Comparison of ENCODE assay signal across 17 mouse cellular contexts in the genomic region with DNA sequence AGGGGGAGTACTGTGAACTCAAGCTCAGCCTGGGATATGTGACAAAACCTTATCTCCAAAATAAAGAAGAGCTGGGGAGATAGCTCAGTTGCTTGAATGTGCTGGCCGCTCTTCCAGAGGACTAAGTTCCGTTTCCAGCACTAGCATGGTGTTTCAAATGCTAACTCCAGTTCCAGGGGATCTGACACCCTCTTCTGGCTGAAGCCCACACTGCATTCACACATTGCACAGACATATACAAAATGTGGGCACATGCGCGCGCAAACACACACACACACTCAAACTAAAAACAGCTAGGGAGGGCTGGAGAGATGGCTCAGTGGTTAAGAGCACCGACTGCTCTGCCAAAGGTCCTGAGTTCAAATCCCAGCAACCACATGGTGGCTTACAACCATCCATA. TPM values are rescaled to one million over a fixed set of nuclear protein-coding genes. Genes with fewer than 3 reads are reported as not detected.
DNase-seq lines count a peak whose midpoint lies in the region; ATAC-seq and TF ChIP-seq lines count a peak whose summit lies in the region.
"Had no signal": no experiment of that assay in that cellular context is flagged by ENCODE, and none has a peak within 500 bp of the region (broad histone marks: within the 10 kb centered on the region; RNA-seq: fewer than 3 reads in every experiment).

No protein-coding gene starts in this region.

- TF ChIP-seq CTCF in hindbrain, postnatal 0 days (IDR thresholded peaks at IDR 0.05; ENCODE audit: low read depth): peak; percentile 28; the same call in 1 of the 2 replicates
- peak; percentile 36 for TF ChIP-seq CTCF in liver, postnatal 0 days (IDR thresholded peaks at IDR 0.05; ENCODE audit: low read depth)
- TF ChIP-seq CTCF in stomach, postnatal 0 days (IDR thresholded peaks at IDR 0.05; ENCODE audit: low read depth): peak; percentile 52

- H3K4me2 ChIP-seq in hindbrain, postnatal 0 days (ENCODE audit: low read depth, low read length): no peak overlapping the region
- H3K4me2 ChIP-seq in hindbrain, embryonic 12.5 days (replicated peaks): no peak overlapping the region
- no peak overlapping the region for H3K4me2 ChIP-seq in liver, postnatal 0 days (ENCODE audit: low read depth, low read length)
- no peak overlapping the region for H3K4me2 ChIP-seq in liver, embryonic 11.5 days
- H3K4me2 ChIP-seq in stomach, postnatal 0 days (replicated peaks; ENCODE audit: low read depth): no peak overlapping the region
- H3K4me2 ChIP-seq: hindbrain, embryonic 15.5 days; liver, embryonic 15.5 days had no signal

- H3K9me3 ChIP-seq in hindbrain, postnatal 0 days (ENCODE audit: low read length): no peaks in the 10 kb centered on the region
- no peaks in the 10 kb centered on the region for H3K9me3 ChIP-seq in hindbrain, embryonic 12.5 days (replicated peaks)
- H3K9me3 ChIP-seq in liver, postnatal 0 days (ENCODE audit: low read length): no peaks in the 10 kb centered on the region
- no peaks in the 10 kb centered on the region for H3K9me3 ChIP-seq in liver, embryonic 11.5 days (ENCODE audit: control insufficient read depth, low read length)
- H3K9me3 ChIP-seq in ES-E14 (ENCODE audit: control insufficient read depth, insufficient read depth, low read depth, low read length): no peaks in the 10 kb centered on the region
- no peaks in the 10 kb centered on the region for H3K9me3 ChIP-seq in stomach, postnatal 0 days (ENCODE audit: control insufficient read depth, low read length)
- H3K9me3 ChIP-seq: hindbrain, embryonic 15.5 days; liver, embryonic 15.5 days had no signal

- H3K9ac ChIP-seq in hindbrain, postnatal 0 days (replicated peaks; ENCODE audit: low read length): no peak overlapping the region
- H3K9ac ChIP-seq in hindbrain, embryonic 12.5 days: no peak overlapping the region
- H3K9ac ChIP-seq in liver, postnatal 0 days (replicated peaks): no peak overlapping the region
- no peak overlapping the region for H3K9ac ChIP-seq in liver, embryonic 11.5 days (ENCODE audit: low read depth, low read length)
- H3K9ac ChIP-seq in ES-E14 (ENCODE audit: insufficient read depth, low read depth, low read length, poor library complexity, severe bottlenecking): peak overlapping the region; percentile 0; the same call in 1 of the 2 replicates
- no peak overlapping the region for H3K9ac ChIP-seq in stomach, postnatal 0 days (ENCODE audit: low read length)
- H3K9ac ChIP-seq: hindbrain, embryonic 15.5 days; liver, embryonic 15.5 days had no signal

- DNase-seq in hindbrain, postnatal 0 days (ENCODE audit: low spot score): no peak
- no peak for DNase-seq in liver, postnatal 0 days
- DNase-seq in liver, embryonic 11.5 days (ENCODE audit: low spot score): no peak
- no peak for DNase-seq in ES-E14 (ENCODE audit: low read depth, low spot score)
- DNase-seq in stomach, postnatal 0 days (ENCODE audit: low spot score): no peak
- no peak for DNase-seq in urinary bladder, adult 2 months (ENCODE audit: low spot score)
- DNase-seq: adrenal gland, adult 2 months; cerebellum, adult 18-20 months; heart, adult 18-20 months; heart, postnatal 14 days; kidney, adult 8-10 months; midbrain, embryonic 14.5 days had no signal

- H3K27me3 ChIP-seq in hindbrain, postnatal 0 days (ENCODE audit: insufficient read depth, low read length): no peaks in the 10 kb centered on the region
- no peaks in the 10 kb centered on the region for H3K27me3 ChIP-seq in hindbrain, embryonic 12.5 days
- H3K27me3 ChIP-seq in liver, postnatal 0 days (ENCODE audit: insufficient read depth, low read length): no peaks in the 10 kb centered on the region
- H3K27me3 ChIP-seq in liver, embryonic 11.5 days (replicated peaks; ENCODE audit: control insufficient read depth, insufficient read depth, low read length): no peaks in the 10 kb centered on the region
- no peaks in the 10 kb centered on the region for H3K27me3 ChIP-seq in stomach, postnatal 0 days (ENCODE audit: control insufficient read depth, insufficient read depth, low read length)
- H3K27me3 ChIP-seq: hindbrain, embryonic 15.5 days; liver, embryonic 15.5 days had no signal

- H3K36me3 ChIP-seq in hindbrain, postnatal 0 days (ENCODE audit: insufficient read depth, low read length): no peaks in the 10 kb centered on the region
- H3K36me3 ChIP-seq in hindbrain, embryonic 12.5 days: 0 out of 2 replicates have a peak, but pooled peaks cover 3% of the 10 kb centered on the region
- H3K36me3 ChIP-seq in liver, postnatal 0 days (replicated peaks; ENCODE audit: insufficient read depth, low read length): 0 out of 2 replicates have a peak, but pooled peaks cover 4% of the 10 kb centered on the region
- 0 out of 2 replicates have a peak, but pooled peaks cover 3% of the 10 kb centered on the region for H3K36me3 ChIP-seq in liver, embryonic 11.5 days (ENCODE audit: control insufficient read depth, insufficient read depth, low read length)
- no peaks in the 10 kb centered on the region for H3K36me3 ChIP-seq in ES-E14 (ENCODE audit: control insufficient read depth, insufficient read depth, low read length, poor library complexity, severe bottlenecking)
- H3K36me3 ChIP-seq in stomach, postnatal 0 days (ENCODE audit: control insufficient read depth, insufficient read depth, low read length): no peaks in the 10 kb centered on the region
- H3K36me3 ChIP-seq: hindbrain, embryonic 15.5 days had no signal

- no peaks in the 10 kb centered on the region for H3K4me1 ChIP-seq in hindbrain, postnatal 0 days (ENCODE audit: insufficient read depth, low read length)
- peaks cover 26% of the 10 kb centered on the region for H3K4me1 ChIP-seq in hindbrain, embryonic 12.5 days
- H3K4me1 ChIP-seq in liver, postnatal 0 days (ENCODE audit: insufficient read depth): peaks cover 9% of the 10 kb centered on the region
- H3K4me1 ChIP-seq in liver, embryonic 11.5 days (replicated peaks; ENCODE audit: control insufficient read depth, insufficient read depth, low read length): peaks cover 12% of the 10 kb centered on the region
- H3K4me1 ChIP-seq in ES-E14 (ENCODE audit: control insufficient read depth in 2 of 2, insufficient read depth in 2 of 2, low read length in 2 of 2, poor library complexity in 1 of 2): peaks cover 0 to 9% of the 10 kb centered on the region in 2 experiments; a peak in 1 of 4 replicates
- H3K4me1 ChIP-seq in stomach, postnatal 0 days (replicated peaks; ENCODE audit: control insufficient read depth, insufficient read depth): no peaks in the 10 kb centered on the region; the same call in none of the 2 replicates

- in situ Hi-C loops in ES-E14 (cut with MboI; ENCODE audit: low sequenced_read_pairs in 2 of 2, unreplicated experiment in 2 of 2): loop anchor here (25.0 kb wide), 1 partner anchor 328 kb away; no protein-coding TSS in a partner anchor

- 89% methylated on average over 6 of the region's 6 CpGs for WGBS in hindbrain, postnatal 0 days
- WGBS in hindbrain, embryonic 12.5 days: 91% methylated on average over 6 of the region's 6 CpGs
- whole genome bisulfite sequencing in liver, postnatal 0 days (ENCODE audit: insufficient replicate concordance): 84% methylated on average over 6 of the region's 6 CpGs
- WGBS in liver, embryonic 11.5 days: 86% methylated on average over 6 of the region's 6 CpGs
- 88% methylated on average over 6 of the region's 6 CpGs for WGBS in stomach, postnatal 0 days

- no peak for TF ChIP-seq EP300 in liver, postnatal 0 days (IDR thresholded peaks at IDR 0.05; ENCODE audit: low read depth)
- TF ChIP-seq EP300 in stomach, postnatal 0 days (optimal IDR thresholded peaks at IDR 0.05): no peak

- no peak overlapping the region for H3K4me3 ChIP-seq in hindbrain, postnatal 0 days (ENCODE audit: low read length)
- no peak overlapping the region for H3K4me3 ChIP-seq in hindbrain, embryonic 12.5 days
- no peak overlapping the region for H3K4me3 ChIP-seq in liver, postnatal 0 days (ENCODE audit: low read depth, low read length)
- H3K4me3 ChIP-seq in liver, embryonic 11.5 days (ENCODE audit: low read depth, low read length): no peak overlapping the region
- no peak overlapping the region for H3K4me3 ChIP-seq in ES-E14 (ENCODE audit: insufficient read depth in 1 of 2, low read depth in 1 of 2, low read length in 2 of 2, poor library complexity in 1 of 2, severe bottlenecking in 1 of 2)
- no peak overlapping the region for H3K4me3 ChIP-seq in stomach, postnatal 0 days (ENCODE audit: low read depth, low read length)
- H3K4me3 ChIP-seq: hindbrain, embryonic 15.5 days; liver, embryonic 15.5 days had no signal

- ATAC-seq in hindbrain, postnatal 0 days: no peak
- no peak for ATAC-seq in hindbrain, embryonic 12.5 days (ENCODE audit: low FRiP score)
- ATAC-seq in liver, postnatal 0 days: no peak
- ATAC-seq in liver, embryonic 11.5 days (replicated peaks; ENCODE audit: low FRiP score): no peak
- ATAC-seq in stomach, postnatal 0 days (ENCODE audit: low FRiP score, low TSS enrichment): no peak
- ATAC-seq: CD4-positive, CD25-positive, alpha-beta regulatory T cell, adult 4 months had no signal

- no peak overlapping the region for H3K27ac ChIP-seq in hindbrain, postnatal 0 days
- no peak overlapping the region for H3K27ac ChIP-seq in hindbrain, embryonic 12.5 days
- no peak overlapping the region for H3K27ac ChIP-seq in liver, postnatal 0 days (ENCODE audit: low read depth)
- no peak overlapping the region for H3K27ac ChIP-seq in liver, embryonic 11.5 days (ENCODE audit: low read depth, low read length)
- H3K27ac ChIP-seq in ES-E14 (ENCODE audit: insufficient read depth, low read depth, low read length, poor library complexity, severe bottlenecking): no peak overlapping the region
- no peak overlapping the region for H3K27ac ChIP-seq in stomach, postnatal 0 days (replicated peaks)
- H3K27ac ChIP-seq: hindbrain, embryonic 15.5 days; liver, embryonic 15.5 days; macrophage had no signal

RNA-seq across cellular contexts. Expression of a gene that starts 14.8 kb away (rescaled TPM):
- 26.5 and 30.2 TPM in 2 replicates for total RNA-seq in hindbrain, postnatal 0 days (2014; rRNA removed)
- 2.4 and 2.8 TPM in 2 replicates for polyA plus RNA-seq in hindbrain, postnatal 0 days (2015; fragmentation: Nextera tagmentation; extraction: Ambion mirVana)
- polyA plus RNA-seq in hindbrain, embryonic 12.5 days (2016; fragmentation: Nextera tagmentation; extraction: Ambion mirVana): 4.7 and 4.8 TPM in 2 replicates
- polyA plus RNA-seq in liver, postnatal 0 days (2015; fragmentation: Nextera tagmentation; extraction: Ambion mirVana): 0.31 and 0.69 TPM in 2 replicates
- polyA plus RNA-seq in liver, embryonic 11.5 days (2014; fragmentation: Nextera tagmentation; extraction: Ambion mirVana): 1.2 TPM in 2 replicates
- 13.3 and 17.7 TPM in 2 replicates for total RNA-seq in ES-E14 (2012; rRNA removed)
- polyA plus RNA-seq in stomach, postnatal 0 days (2015; fragmentation: Nextera tagmentation; extraction: Ambion mirVana): 1.8 and 4.4 TPM in 2 replicates
- 10.7 and 11.0 TPM in 2 replicates for polyA plus RNA-seq in urinary bladder, adult 2 months (2012; rRNA removed)

RNA-seq across cellular contexts. Expression of a gene that starts 43.4 kb away (rescaled TPM):
- 140 and 156 TPM in 2 replicates for total RNA-seq in hindbrain, postnatal 0 days (2014; rRNA removed)
- polyA plus RNA-seq in hindbrain, postnatal 0 days (2015; fragmentation: Nextera tagmentation; extraction: Ambion mirVana): 133 and 138 TPM in 2 replicates
- polyA plus RNA-seq in hindbrain, embryonic 12.5 days (2016; fragmentation: Nextera tagmentation; extraction: Ambion mirVana): 133 and 134 TPM in 2 replicates
- 65.6 and 76.8 TPM in 2 replicates for polyA plus RNA-seq in liver, postnatal 0 days (2015; fragmentation: Nextera tagmentation; extraction: Ambion mirVana)
- 124 and 135 TPM in 2 replicates for polyA plus RNA-seq in liver, embryonic 11.5 days (2014; fragmentation: Nextera tagmentation; extraction: Ambion mirVana)
- total RNA-seq in ES-E14 (2012; rRNA removed): 97.9 and 103 TPM in 2 replicates
- 76.6 and 79.6 TPM in 2 replicates for polyA plus RNA-seq in stomach, postnatal 0 days (2015; fragmentation: Nextera tagmentation; extraction: Ambion mirVana)
- polyA plus RNA-seq in urinary bladder, adult 2 months (2012; rRNA removed): 90.0 and 93.9 TPM in 2 replicates

RNA-seq across cellular contexts. Expression of a gene that starts 43.6 kb away (rescaled TPM):
- 49.3 and 51.5 TPM in 2 replicates for total RNA-seq in hindbrain, postnatal 0 days (2014; rRNA removed)
- 26.0 and 27.6 TPM in 2 replicates for polyA plus RNA-seq in hindbrain, postnatal 0 days (2015; fragmentation: Nextera tagmentation; extraction: Ambion mirVana)
- polyA plus RNA-seq in hindbrain, embryonic 12.5 days (2016; fragmentation: Nextera tagmentation; extraction: Ambion mirVana): 23.9 and 26.8 TPM in 2 replicates
- polyA plus RNA-seq in liver, postnatal 0 days (2015; fragmentation: Nextera tagmentation; extraction: Ambion mirVana): 57.5 and 64.3 TPM in 2 replicates
- polyA plus RNA-seq in liver, embryonic 11.5 days (2014; fragmentation: Nextera tagmentation; extraction: Ambion mirVana): 26.1 and 38.3 TPM in 2 replicates
- total RNA-seq in ES-E14 (2012; rRNA removed): 5.3 and 5.8 TPM in 2 replicates
- polyA plus RNA-seq in stomach, postnatal 0 days (2015; fragmentation: Nextera tagmentation; extraction: Ambion mirVana): 22.0 and 25.9 TPM in 2 replicates
- 27.3 and 38.1 TPM in 2 replicates for polyA plus RNA-seq in urinary bladder, adult 2 months (2012; rRNA removed)
